Mouse (Mus musculus): ENCODE data around the gene Prr11.

DNA sequence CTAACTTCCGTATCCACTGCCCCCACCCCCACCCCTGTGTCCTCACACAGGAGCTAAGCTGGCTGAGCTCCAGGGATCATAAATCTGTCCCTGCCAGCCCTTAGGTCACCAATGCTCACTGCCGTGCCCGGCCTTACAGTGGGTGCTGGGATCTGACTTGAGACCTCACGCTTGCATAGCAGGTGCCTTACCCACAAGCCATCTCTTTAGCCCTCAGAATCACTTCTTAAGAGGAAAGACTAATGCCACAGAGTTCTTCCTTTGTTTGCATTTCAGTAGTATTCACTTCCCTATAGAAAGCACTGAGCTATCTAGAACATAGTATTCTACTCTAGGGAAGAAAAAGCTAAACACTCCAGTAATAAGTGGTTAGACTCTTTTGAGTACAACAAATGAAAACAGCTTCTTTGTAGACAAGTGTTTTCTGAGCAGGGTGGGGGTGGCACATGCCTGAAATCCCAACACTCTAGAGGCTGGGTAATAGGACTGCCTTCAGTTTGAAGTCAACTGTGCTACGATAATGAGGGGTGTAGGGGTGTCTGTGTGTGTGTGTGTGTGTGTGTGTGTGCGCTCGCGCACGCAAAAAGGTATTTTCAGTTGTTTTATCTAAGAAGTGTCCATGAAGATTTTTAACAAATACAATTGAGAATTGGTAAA is 69.1 kb downstream of the Prr11 start:
- TF ChIP-seq CTCF (IDR thresholded peaks at IDR 0.05; ENCODE audit: low read depth, low read length): no peak
- TF ChIP-seq POLR2A (IDR thresholded peaks at IDR 0.05; ENCODE audit: borderline replicate concordance, low read depth, low read length): no peak

Measured in bone marrow macrophage, adult 2 months (primary cell).